Mouse (Mus musculus) heart, postnatal 25 days (tissue): ENCODE results near the gene Nmur1. TPM values are rescaled to one million over a fixed set of nuclear protein-coding genes. Genes with fewer than 3 reads are reported as not detected.
"Not testable (repeated sequence)": the region's sequence is repeated elsewhere in the genome, so short reads cannot be mapped to it uniquely, and the experiment has no call there.

Experiments
- DNase-seq: peaks from one replicate; pipeline ENCODE4 v3.0.0; 2022; ENCODE audit warnings: low spot score
- intact Hi-C: fragments of 180-260 bp; cut with DNase I; formaldehyde crosslinking; loops from one replicate; pipeline ENCODE4 v1.15.1; 2025
- microRNA-seq: library from miRNA; unstranded; fragments of <30 nt; microRNA quantifications from one replicate; pipeline ENCODE4 v1.2.0, GENCODE M21; 2022
- total RNA-seq, 2 experiments: library from RNA; stranded (reverse); gene quantifications; 2 replicates each; pipeline ENCODE4 v1.2.3; 2021

The Nmur1 gene
- total RNA-seq, 2 experiments from 2014 or later: not detected

DNA sequence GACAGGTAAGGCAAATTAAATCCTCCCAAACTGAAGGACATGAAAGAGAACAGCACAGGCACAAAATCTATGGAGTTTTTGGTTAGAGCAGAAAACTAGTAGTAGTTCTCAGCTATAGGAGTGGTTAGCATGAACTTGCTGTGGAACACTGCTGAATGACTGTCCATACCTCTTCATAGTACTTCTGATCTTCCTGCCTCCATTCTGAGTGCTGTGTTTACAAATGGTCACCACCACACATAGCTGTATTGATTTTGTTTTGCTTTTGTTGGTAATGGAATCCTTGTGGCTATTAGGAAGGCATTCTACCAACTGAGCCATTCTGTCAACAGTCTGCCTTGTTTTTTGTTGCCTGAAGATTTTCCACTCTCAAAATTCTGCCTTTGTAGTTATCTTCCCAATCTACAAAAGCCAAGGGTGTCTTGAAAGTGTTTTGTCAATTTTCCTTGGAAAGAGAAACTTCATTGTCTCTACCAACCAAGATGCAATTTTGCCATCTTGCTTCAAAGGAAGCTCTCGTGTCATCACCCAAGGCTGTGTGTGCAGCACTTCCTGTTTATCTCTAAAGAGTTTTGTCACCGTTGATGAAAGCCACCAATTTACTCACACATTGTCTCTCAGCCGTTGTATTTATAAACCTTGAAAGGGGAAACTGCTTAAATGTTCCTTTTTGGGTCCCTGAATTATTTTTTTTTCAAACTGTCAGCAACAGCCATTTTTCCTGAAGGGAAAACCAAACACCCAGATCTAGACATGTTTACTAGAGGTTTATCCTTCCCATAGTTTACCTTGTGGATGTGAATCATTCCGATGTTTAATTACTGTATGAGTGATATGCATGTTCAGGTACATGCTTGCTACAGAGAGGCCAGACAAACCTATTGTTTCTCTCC lies 81.8 kb downstream of the Nmur1 start:
- DNase-seq: no peak
- intact Hi-C loops: loop anchor here (10.0 kb wide), 1 partner anchor 279 kb away; the partner anchor contains the start of gene Psmd1

DNA sequence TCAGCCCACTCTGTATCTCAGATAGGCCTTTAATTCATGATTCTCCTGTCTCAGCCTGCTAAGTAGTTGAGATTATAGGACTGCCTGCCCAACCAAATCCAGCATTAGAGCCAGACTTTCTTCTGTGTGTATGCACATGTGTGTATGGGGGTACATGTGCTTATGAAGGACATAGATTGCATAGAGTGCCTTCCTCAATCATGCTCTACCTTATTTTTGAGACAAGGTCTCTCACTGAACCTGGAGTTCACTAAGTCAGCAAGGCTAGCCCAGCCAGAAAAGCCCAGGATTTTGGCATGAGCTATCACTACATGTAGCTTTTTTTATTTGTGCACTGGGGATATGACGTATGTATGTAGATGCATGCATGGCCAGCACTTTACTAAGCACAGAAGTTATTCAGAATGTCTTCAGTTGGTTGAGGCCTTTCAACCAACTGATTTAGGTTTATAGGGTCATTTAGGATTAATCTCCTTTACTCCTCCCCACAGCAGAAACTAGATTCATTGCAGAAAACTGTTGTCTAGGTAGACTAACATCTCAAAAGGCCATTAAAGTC lies 82.9 kb downstream of the Nmur1 start:
- DNase-seq: no peak
- intact Hi-C loops: loop anchor here (10.0 kb wide), 1 partner anchor 278 kb away; the partner anchor contains the start of gene Psmd1

GRCm38 (mm10) chr1:86342371-86342770 lies 83.7 kb downstream of the Nmur1 start:
- intact Hi-C loops: loop anchor here (10.0 kb wide), 1 partner anchor 278 kb away; the partner anchor contains the start of gene Psmd1

DNA sequence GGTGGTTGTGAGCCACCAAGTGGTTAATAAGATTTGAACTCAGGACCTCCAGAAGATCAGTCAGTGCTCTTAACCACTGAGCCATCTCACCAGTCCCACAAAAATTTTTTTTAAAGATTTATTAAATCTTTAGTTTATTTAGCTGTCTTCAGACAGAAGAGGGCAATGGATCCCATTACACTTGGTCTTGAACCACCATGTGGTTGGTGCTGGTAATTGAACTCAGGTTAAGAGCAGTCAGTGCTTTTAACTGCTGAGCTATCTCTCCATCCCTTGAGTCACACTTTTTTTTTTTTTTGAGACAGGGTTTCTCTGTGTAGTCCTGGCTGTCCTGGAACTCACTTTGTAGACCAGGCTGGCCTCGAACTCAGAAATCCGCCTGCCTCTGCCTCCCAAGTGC lies 84.9 kb downstream of the Nmur1 start:
- intact Hi-C loops: loop anchor here (10.0 kb wide), 1 partner anchor 276 kb away; the partner anchor contains the start of gene Psmd1

More at GRCm38 (mm10) chr1:86342371-86342770, 83.7 kb downstream of the Nmur1 start:
- no peak for DNase-seq

GRCm38 (mm10) chr1:86339156-86339812 lies 86.7 kb downstream of the Nmur1 start:
- intact Hi-C loops: loop anchor here (1.0 kb wide), 2 partner anchors 125 to 160 kb away; no protein-coding TSS in a partner anchor
- peak; percentile 31 for DNase-seq

More for the DNA sequence above, 84.9 kb downstream of the Nmur1 start:
- not testable (repeated sequence) for DNase-seq

DNA sequence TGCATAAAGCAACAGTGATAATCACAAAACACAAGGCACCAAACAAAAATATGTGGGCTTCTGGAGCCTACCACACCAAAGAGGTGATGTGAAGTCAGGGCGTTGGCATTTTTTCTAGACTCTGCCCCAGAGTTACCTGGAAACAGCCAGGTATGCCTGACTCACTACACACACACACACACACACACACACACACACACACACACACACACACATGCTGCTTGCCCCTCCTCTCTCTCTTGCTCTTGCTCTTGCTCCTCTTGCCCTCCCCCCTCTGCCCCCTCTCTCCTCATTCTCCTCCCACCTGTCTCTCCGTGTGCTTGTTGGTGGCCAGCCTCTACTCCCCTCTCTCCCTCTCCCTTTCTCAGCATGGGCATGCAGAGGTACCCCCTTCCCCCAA lies 89.7 kb downstream of the Nmur1 start:
- DNase-seq: no peak
- intact Hi-C loops: no loop called here

Small RNA genes lying within 50 kb of the gene (microRNA-seq; reads per million reads assigned to microRNA genes)
- 18.9 reads per million, percentile 34 among the genes with 10 or more reads in this experiment for gene mmu-mir-3535

Other genes with a start within 250 kb of the Nmur1 start
- under 1 TPM; 0.21 to 0.28 TPM for gene B3gnt7, start 123.4 kb downstream of the Nmur1 start, total RNA-seq
- gene Ncl, start 66.8 kb downstream of the Nmur1 start, total RNA-seq: 100 to 1,000 TPM; 102 to 113 TPM
- gene Tex44, start 101 bp upstream of the Nmur1 start, total RNA-seq: not detected
- gene Ptma, start 100.5 kb upstream of the Nmur1 start, total RNA-seq: 100 to 1,000 TPM; 231 to 265 TPM
- 10 to 100 TPM; 43.5 to 45.6 TPM for gene Pde6d, start 156.4 kb upstream of the Nmur1 start, total RNA-seq
- 10 to 100 TPM; 10.1 TPM for gene Cops7b, start 156.7 kb upstream of the Nmur1 start, total RNA-seq
- gene Nppc, start 244.3 kb upstream of the Nmur1 start, total RNA-seq: under 1 TPM; 0.42 to 0.49 TPM